Mouse (Mus musculus) frontal cortex, postnatal 10 days (tissue): ENCODE measurements at regions not wholly inside any gene's neighbourhood (a gene's known extent, or its start where the extent isn't known, plus 50 kb on each side); places are given as distances from the start of the nearest gene placed in this dataset.

Source experiments
- DNase-seq, 2 experiments: peaks; one replicate each; pipeline ENCODE4 v3.0.0; 2022; ENCODE audit warnings: low spot score in 2 of 2, mixed read lengths in 1 of 2

GRCm38 (mm10) chr6:143751076-143752070 is 584.4 kb downstream of the Etnk1 start:
- no peak for DNase-seq

- no peak for DNase-seq
Observed at GRCm38 (mm10) chr6:143757462-143757861, 590.4 kb downstream of the Etnk1 start.

GRCm38 (mm10) chr6:143768115-143768514 is 601.1 kb downstream of the Etnk1 start:
- no peak for DNase-seq
